Mouse (Mus musculus) liver, postnatal 0 days (tissue): Measurements from ENCODE around the gene Elk3. TPM values are rescaled to one million over a fixed set of nuclear protein-coding genes. Genes with fewer than 3 reads are reported as not detected.
A peak's percentile ranks its signal among the peaks of the same experiment; 100 is the strongest.

Experiments used
- ATAC-seq: fragments of 200-750 bp; cut with Nextera tagmentation; 2 replicates; pipeline ENCODE4 v1.8.0; 2017; ENCODE audit warnings: mild to moderate bottlenecking, moderate library complexity
- DNase-seq: peaks from one replicate; pipeline ENCODE4 v3.0.0-alpha.2; 2016
- H3K27ac ChIP-seq: fragments of 300-500 bp; sonication (generic); 2 replicates; pipeline ENCODE4 v1.5.1; 2014; ENCODE audit warnings: antibody characterized with exemption, moderate library complexity, mild to moderate bottlenecking, low read depth
- H3K27me3 ChIP-seq: fragments of 300-500 bp; sonication (generic); 2 replicates; pipeline ENCODE4 v1.6.1; 2014; ENCODE audit warnings: low read length, control low read depth, mixed read lengths; ENCODE audit not compliant: insufficient read depth
- H3K36me3 ChIP-seq: fragments of 300-500 bp; sonication (generic); replicated peaks from 2 replicates; pipeline ENCODE4 v1.6.1; 2014; ENCODE audit warnings: mild to moderate bottlenecking, control low read depth, low read length, moderate library complexity, mixed read lengths; ENCODE audit not compliant: insufficient read depth
- H3K4me1 ChIP-seq: fragments of 300-500 bp; sonication (generic); 2 replicates; pipeline ENCODE4 v1.6.1; 2014; ENCODE audit warnings: antibody characterized with exemption, mild to moderate bottlenecking, control low read depth; ENCODE audit not compliant: insufficient read depth
- H3K4me2 ChIP-seq: fragments of 300-500 bp; sonication (generic); 2 replicates; pipeline ENCODE4 v1.6.1; 2014; ENCODE audit warnings: low read depth, mild to moderate bottlenecking, low read length, moderate library complexity, mixed read lengths
- H3K4me3 ChIP-seq: fragments of 300-500 bp; sonication (generic); 2 replicates; pipeline ENCODE4 v1.5.1; 2014; ENCODE audit warnings: low read depth, low read length
- H3K9ac ChIP-seq: fragments of 300-500 bp; sonication (generic); replicated peaks from 2 replicates; pipeline ENCODE4 v1.6.1; 2014; ENCODE audit warnings: mild to moderate bottlenecking, moderate library complexity
- H3K9me3 ChIP-seq: fragments of 300-500 bp; sonication (generic); 2 replicates; pipeline ENCODE4 v1.6.1; 2016; ENCODE audit warnings: mild to moderate bottlenecking, control low read depth, low read length, mixed read lengths
- CTCF ChIP-seq: sonication (generic); IDR thresholded peaks from 2 replicates; pipeline ENCODE4 v1.5.1; 2016; ENCODE audit warnings: antibody characterized with exemption, low read depth
- EP300 ChIP-seq: IDR thresholded peaks from 2 replicates; pipeline ENCODE4 v1.6.1; 2016; ENCODE audit warnings: antibody characterized with exemption, low read depth, mild to moderate bottlenecking
- WGBS: fragments of 180-500 bp; shearing (Covaris S2); extraction: QIAGEN DNeasy Blood & Tissue Kit; methylation state at CpG from one replicate; pipeline ENCODE4 v1.1.7; 2014; ENCODE audit not compliant: insufficient replicate concordance; 5-methylcytosine and 5-hydroxymethylcytosine counted together
- polyA plus RNA-seq: library from polyadenylated mRNA; unstranded; fragments of >200 nt; fragmentation: Nextera tagmentation; extraction: Ambion mirVana; gene quantifications from 2 replicates; pipeline ENCODE4 v1.2.1, GENCODE M21; 2015

Gene Elk3
- polyA plus RNA-seq, 1 experiment from 2014 or later = 7.9 TPM

DNA sequence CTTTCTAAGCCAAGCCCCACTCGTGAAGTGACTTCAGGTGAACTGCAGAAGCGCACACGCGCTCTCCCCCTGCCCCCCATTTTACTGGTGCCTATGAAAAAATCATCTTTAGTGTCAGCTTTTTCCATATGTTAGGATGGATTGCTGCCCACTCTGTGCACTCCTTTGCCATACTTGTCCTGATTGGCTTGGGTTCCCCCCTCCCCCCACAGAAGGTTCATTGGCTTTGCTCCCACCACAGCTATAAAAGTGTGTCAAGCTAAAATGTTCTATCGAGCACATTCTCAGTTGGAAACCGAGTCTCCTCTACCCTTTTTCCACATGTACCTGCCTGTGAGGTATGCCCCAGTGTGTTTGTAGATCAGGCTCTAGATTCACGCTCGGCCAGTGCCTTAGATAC is 59.5 kb downstream of the Elk3 start:
- ATAC-seq = peak; percentile 7; the same call in 1 of the 2 replicates
- H3K9ac ChIP-seq = no peak overlapping the region
- WGBS = 83% methylated on average over 8 of the region's 8 CpGs

DNA sequence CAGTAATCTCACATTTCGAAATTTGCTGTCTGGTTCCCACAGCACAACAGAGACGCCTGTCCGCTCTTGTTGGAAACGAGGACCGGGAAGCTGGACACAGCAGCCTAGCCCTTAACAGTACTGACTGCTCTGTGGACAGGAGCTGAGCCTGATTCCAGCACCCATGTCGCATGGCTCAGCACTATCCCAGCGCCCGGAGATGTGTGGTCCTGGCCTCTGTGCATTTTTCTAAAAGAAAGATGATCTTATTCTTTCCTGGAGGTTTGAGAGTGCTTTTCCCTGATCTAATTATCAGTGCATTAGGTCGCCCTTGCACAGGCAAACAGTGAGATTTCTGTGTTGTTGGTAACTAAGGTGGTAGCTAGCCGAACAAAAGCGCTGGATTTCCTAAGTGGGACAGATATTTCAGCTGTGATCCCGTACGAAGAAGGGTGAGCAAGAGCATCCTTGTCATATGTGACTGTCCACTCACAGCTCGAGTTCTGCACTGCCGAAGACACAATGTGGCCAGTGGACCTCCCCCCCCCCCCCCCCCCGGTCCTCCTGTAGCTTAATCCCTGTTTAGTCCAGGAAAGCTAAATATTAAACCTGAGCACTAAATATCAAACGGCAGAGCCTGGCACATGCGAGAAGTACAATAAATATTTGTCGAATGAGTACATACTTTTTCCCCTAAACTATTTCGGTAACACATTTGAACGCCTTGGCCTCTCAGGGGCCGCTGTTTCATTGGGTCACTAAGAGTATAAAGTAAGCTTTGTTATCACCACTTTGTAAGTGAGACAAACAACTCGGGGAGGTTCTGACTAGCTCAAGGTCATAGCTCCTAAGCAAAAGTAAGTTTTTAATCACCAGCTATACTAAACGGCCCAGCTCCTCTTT is 60.3 kb downstream of the Elk3 start:
- DNase-seq (peak; percentile 49), ATAC-seq (peak; percentile 85)
- H3K27me3 ChIP-seq = no peaks in the 10 kb centered on the region
- WGBS = 69% methylated on average over 23 of the region's 24 CpGs
- no peaks in the 10 kb centered on the region for H3K9me3 ChIP-seq
- no peak for TF ChIP-seq CTCF
- no peak for TF ChIP-seq EP300
- H3K4me3 ChIP-seq = no peak overlapping the region
- H3K36me3 ChIP-seq = peaks cover 18% of the 10 kb centered on the region
- H3K4me1 ChIP-seq = peaks cover 6% of the 10 kb centered on the region; the same call in 1 of the 2 replicates
- H3K27ac ChIP-seq = peak overlapping the region; percentile 72
- H3K4me2 ChIP-seq = 0 out of 2 replicates have a peak overlapping the region, but pooled peaks have one; percentile 22
- no peak overlapping the region for H3K9ac ChIP-seq

More for the DNA sequence above, 59.5 kb downstream of the Elk3 start:
- Histone ChIP-seq H3K4me2 (no peak overlapping the region), H3K4me3 (no peak overlapping the region), H3K27ac (peak overlapping the region; percentile 72), H3K9me3 (no peaks in the 10 kb centered on the region), H3K27me3 (no peaks in the 10 kb centered on the region), H3K36me3 (peaks cover 15% of the 10 kb centered on the region), H3K4me1 (peaks cover 6% of the 10 kb centered on the region; the same call in 1 of the 2 replicates)
- peak; percentile 13 for DNase-seq
- TF ChIP-seq CTCF = no peak
- TF ChIP-seq EP300 = no peak

DNA sequence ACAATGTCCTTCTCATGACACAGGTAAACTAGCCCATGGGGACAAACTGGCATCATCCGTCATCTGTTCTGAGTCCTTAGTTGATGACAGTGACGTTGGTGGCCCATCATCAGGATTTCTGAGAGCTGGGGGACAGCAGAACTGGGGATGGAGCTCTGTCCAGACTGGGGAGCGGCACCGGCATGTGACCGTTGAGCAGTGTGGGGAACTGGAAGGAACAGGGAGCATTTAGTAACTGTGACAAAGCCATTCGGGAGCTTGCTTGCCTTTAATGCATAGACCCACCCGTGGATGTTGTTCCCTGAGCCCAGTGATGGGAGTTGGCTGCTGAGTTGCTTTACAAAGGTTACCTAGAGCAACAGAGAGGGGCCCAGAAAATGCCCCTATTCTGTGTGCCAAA is 61.0 kb downstream of the Elk3 start:
- Histone ChIP-seq H3K9ac (no peak overlapping the region), H3K9me3 (no peaks in the 10 kb centered on the region), H3K4me1 (peaks cover 6% of the 10 kb centered on the region; the same call in 1 of the 2 replicates), H3K27me3 (no peaks in the 10 kb centered on the region), H3K4me2 (no peak overlapping the region), H3K36me3 (peaks cover 19% of the 10 kb centered on the region), H3K27ac (peak overlapping the region; percentile 48; the same call in 1 of the 2 replicates), H3K4me3 (no peak overlapping the region)
- ATAC-seq = no peak
- no peak for TF ChIP-seq CTCF
- no peak for TF ChIP-seq EP300
- 82% methylated on average over 7 of the region's 7 CpGs for WGBS
- DNase-seq = peak; percentile 16

DNA sequence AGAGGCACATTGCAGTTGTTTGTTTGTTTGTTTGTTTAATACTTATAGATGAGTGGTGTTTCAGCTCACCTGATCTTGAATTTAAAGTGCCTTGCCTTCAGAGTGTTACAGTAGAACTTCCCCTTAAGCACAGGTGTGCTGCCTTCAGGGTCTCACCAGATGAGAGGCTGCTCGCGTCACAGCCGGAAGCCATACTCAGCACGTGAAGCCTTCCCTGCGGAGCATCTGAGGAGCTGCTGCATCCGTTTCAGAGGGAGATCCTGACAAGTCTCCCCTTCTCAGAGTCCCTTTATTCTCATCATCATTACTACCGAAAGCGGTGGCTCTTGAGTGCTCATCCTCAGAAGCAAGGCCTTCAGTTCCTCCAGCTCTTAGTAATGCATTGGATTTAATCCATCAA is 62.5 kb downstream of the Elk3 start:
- Histone ChIP-seq H3K4me1 (peaks cover 6% of the 10 kb centered on the region; the same call in 1 of the 2 replicates), H3K4me3 (no peak overlapping the region), H3K36me3 (peaks cover 19% of the 10 kb centered on the region), H3K9ac (no peak overlapping the region), H3K4me2 (no peak overlapping the region), H3K27ac (no peak overlapping the region), H3K9me3 (no peaks in the 10 kb centered on the region), H3K27me3 (no peaks in the 10 kb centered on the region)
- ATAC-seq = no peak
- WGBS = 83% methylated on average over 8 of the region's 8 CpGs
- TF ChIP-seq CTCF (no peak), EP300 (no peak)
- no peak for DNase-seq

DNA sequence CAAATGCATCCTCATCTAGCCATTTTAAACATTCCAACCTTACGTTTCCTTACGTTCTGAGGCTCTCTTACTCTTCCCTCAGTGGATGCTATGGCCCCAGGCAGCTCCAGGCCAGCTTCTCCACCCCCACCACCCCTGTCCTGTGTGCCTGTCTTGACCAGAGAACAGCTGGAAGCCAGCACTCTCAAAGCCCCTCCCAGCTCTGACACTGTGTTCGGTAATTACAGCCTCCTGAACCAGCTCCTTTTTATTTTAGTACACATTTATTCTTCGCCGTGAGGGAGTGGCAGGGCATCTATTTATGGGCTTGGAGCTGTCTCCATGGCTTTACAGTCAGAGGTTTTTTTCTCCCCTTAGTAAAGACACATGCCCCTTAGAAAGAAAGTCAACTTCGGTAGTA is 63.0 kb downstream of the Elk3 start:
- Histone ChIP-seq H3K9me3 (no peaks in the 10 kb centered on the region), H3K4me2 (no peak overlapping the region), H3K27ac (no peak overlapping the region), H3K36me3 (peaks cover 20% of the 10 kb centered on the region), H3K27me3 (no peaks in the 10 kb centered on the region), H3K4me3 (no peak overlapping the region), H3K9ac (no peak overlapping the region), H3K4me1 (peaks cover 6% of the 10 kb centered on the region; the same call in 1 of the 2 replicates)
- 77% methylated on average over 6 of the region's 6 CpGs for WGBS
- ATAC-seq (no peak), DNase-seq (no peak)
- no peak for TF ChIP-seq EP300
- no peak for TF ChIP-seq CTCF

DNA sequence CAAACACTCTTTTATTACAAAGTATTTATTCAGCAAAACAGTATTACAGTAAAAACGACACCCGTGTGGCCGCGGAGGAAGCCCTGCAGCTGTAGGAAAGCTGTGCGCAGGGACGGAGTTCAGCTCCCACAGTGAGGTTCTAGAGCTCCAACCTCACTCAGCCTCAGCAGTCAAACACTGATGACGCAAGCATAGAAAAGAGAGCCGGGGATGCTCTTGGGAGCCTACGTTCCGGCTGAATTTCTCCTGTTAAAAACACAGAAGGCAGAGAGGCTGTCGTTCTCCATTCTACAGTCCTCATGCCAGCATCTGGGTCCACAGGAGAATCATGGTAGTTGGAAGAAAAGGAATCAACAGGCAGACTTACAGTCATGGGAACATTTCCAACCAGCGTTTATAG is 63.5 kb downstream of the Elk3 start:
- DNase-seq = no peak
- peaks cover 6% of the 10 kb centered on the region; the same call in 1 of the 2 replicates for H3K4me1 ChIP-seq
- no peak overlapping the region for H3K4me2 ChIP-seq
- H3K4me3 ChIP-seq = no peak overlapping the region
- peaks cover 20% of the 10 kb centered on the region for H3K36me3 ChIP-seq
- no peak for ATAC-seq
- TF ChIP-seq EP300 (no peak), CTCF (no peak)
- H3K27me3 ChIP-seq = no peaks in the 10 kb centered on the region
- H3K9ac ChIP-seq = no peak overlapping the region
- H3K27ac ChIP-seq = no peak overlapping the region
- 88% methylated on average over 12 of the region's 12 CpGs for WGBS
- H3K9me3 ChIP-seq = no peaks in the 10 kb centered on the region
